Mouse (Mus musculus) lung, postnatal 36 days (tissue): ENCODE measurements around the gene Fars2.

Source experiments
- DNase-seq: peaks from one replicate; pipeline ENCODE4 v3.0.0; 2022; ENCODE audit warnings: mixed read lengths

Fars2 gene

GRCm38 (mm10) chr13:36735901-36736618 lies 618.8 kb downstream of the Fars2 start:
- DNase-seq: no peak

DNA sequence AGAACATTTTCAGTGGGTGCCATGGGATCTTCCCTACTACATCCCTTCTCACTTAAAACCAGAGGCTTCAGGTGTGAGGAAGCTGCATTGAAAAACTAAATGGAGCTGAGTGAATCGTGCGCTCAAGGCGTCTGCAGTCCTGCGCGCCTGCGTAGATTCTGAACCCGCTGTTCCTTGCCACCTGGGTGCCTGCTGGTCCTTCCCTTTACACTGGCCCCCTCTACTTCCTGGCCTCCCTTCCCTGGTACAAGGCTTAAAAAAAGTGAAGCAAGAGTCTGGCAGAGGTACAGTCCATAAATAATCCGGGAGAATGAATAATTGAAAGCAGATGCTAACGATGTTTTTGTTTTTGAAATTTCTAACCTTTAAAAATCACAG lies 619.4 kb downstream of the Fars2 start:
- no peak for DNase-seq

DNA sequence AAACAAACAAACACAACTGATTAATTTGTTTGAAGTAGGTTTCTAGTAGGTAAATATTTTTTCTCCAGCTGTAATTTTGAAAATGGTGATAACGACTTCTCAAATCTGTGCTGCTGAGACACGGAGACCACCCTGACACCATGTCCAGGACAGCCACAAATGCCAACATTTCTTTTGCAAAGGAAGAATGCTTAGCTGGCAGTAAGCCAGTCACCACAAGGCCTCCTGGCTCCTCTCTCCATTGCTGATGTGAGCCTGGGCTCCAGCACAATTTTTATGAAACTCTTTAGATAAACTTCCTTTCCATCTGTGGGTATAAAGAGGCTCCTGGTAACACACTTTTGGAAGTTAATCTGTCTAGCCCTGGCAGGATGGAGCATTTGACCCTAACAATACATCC lies 632.8 kb downstream of the Fars2 start:
- no peak for DNase-seq

DNA sequence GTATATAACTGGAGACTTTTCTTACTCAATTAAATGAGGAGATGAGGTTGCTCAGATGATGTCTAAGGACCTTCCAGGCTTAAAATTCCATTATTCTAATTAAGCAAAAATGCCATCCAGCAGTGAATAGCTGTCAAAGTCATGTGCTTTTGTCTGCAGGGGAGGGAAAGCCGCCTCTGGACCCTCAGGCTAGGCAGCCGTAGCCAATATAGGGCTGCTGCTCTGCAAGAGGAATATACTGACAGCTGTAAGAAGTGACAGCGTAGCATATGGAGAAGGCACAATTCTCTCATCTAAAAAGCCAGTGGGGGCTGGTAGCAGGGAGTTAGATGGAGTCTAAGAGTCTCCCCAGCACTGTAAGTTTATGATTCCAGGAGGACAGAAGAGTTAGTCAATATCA lies 634.6 kb downstream of the Fars2 start:
- DNase-seq: no peak

DNA sequence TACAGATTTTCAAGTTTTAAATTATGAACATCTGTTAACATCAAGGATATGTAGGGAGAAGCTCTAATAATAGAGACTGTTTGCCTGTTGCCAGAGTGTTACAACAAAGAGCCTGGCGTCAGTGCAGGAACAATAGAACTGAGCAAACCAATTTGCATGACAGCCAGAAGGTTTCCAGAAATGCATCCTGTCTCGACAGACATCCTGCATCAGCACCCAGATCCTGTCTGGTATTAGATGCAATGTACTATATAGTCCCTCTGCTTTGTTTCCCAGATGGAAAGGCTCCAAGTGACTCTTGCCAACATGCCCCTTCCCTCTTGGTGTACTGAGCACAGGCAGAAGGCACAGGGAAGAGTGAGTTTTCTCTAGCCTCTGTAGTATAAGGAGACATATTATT lies 649.6 kb downstream of the Fars2 start:
- no peak for DNase-seq
